Mouse (Mus musculus) myocyte (in vitro differentiated cells): ENCODE results near the gene Nacad.

Experiments used
- CEBPB ChIP-seq: IDR thresholded peaks from 2 replicates; pipeline ENCODE4 v1.6.1; 2011; ENCODE audit warnings: mild to moderate bottlenecking, moderate library complexity; ENCODE audit not compliant: poor library complexity, insufficient read depth, severe bottlenecking
- E2F4 ChIP-seq: IDR thresholded peaks from one replicate; pipeline ENCODE4 v1.6.1; 2011; ENCODE audit warnings: mild to moderate bottlenecking, control low read depth, moderate library complexity; ENCODE audit not compliant: insufficient read depth
- MAX ChIP-seq: IDR thresholded peaks from one replicate; pipeline ENCODE4 v1.6.1; 2011; ENCODE audit warnings: low read depth, mild to moderate bottlenecking, control low read depth
- MYOD1 ChIP-seq, 3 experiments: IDR thresholded peaks; one replicate each; pipeline ENCODE4 v1.6.1; 2011; ENCODE audit warnings: control low read depth in 2 of 3, low read depth in 2 of 3, mild to moderate bottlenecking in 2 of 3, moderate library complexity in 1 of 3; ENCODE audit not compliant: insufficient read length in 2 of 3, control insufficient read depth in 1 of 3
- MYOG ChIP-seq, 3 experiments: IDR thresholded peaks; one replicate each; pipeline ENCODE4 v1.6.1; 2011; ENCODE audit warnings: control low read depth in 2 of 3, low read depth in 2 of 3, mild to moderate bottlenecking in 2 of 3; ENCODE audit not compliant: insufficient read length in 2 of 3, control insufficient read depth in 1 of 3, insufficient read depth in 1 of 3
- POLR2A ChIP-seq: IDR thresholded peaks from one replicate; pipeline ENCODE4 v1.6.1; 2011; ENCODE audit warnings: low read depth, mild to moderate bottlenecking, control low read depth, moderate library complexity; ENCODE audit not compliant: insufficient read length
- POLR2AphosphoS2 ChIP-seq: IDR thresholded peaks from one replicate; pipeline ENCODE4 v1.6.1; 2011; ENCODE audit warnings: low read depth, control low read depth; ENCODE audit not compliant: insufficient read length
- SRF ChIP-seq: IDR thresholded peaks from one replicate; pipeline ENCODE4 v1.6.1; 2011; ENCODE audit warnings: low read depth; ENCODE audit not compliant: control insufficient read depth, insufficient read length
- TCF12 ChIP-seq: IDR thresholded peaks from one replicate; pipeline ENCODE4 v1.6.1; 2011; ENCODE audit warnings: mild to moderate bottlenecking, control low read depth; ENCODE audit not compliant: poor library complexity, insufficient read depth, severe bottlenecking
- TCF3 ChIP-seq: IDR thresholded peaks from one replicate; pipeline ENCODE4 v1.6.1; 2011; ENCODE audit warnings: low read depth, control low read depth; ENCODE audit not compliant: insufficient read length
- USF1 ChIP-seq: IDR thresholded peaks from one replicate; pipeline ENCODE4 v1.6.1; 2011; ENCODE audit warnings: low read depth, mild to moderate bottlenecking, control low read depth, moderate library complexity

GRCm38 (mm10) chr11:6549770-6550169 is 56.1 kb downstream of the Nacad start:
- TF ChIP-seq E2F4, result no peak
- TF ChIP-seq MYOG (IDR thresholded peaks at IDR 0.05; ENCODE audit: control insufficient read depth in 1 of 3, insufficient read depth in 1 of 3, insufficient read length in 2 of 3, low read depth in 2 of 3), result no peak
- no peak for TF ChIP-seq POLR2A
- TF ChIP-seq POLR2AphosphoS2, result no peak
- TF ChIP-seq USF1, result no peak
- TF ChIP-seq MYOD1 (IDR thresholded peaks at IDR 0.05; ENCODE audit: control insufficient read depth in 1 of 3, insufficient read length in 2 of 3, low read depth in 2 of 3), result no peak
- TF ChIP-seq CEBPB, result no peak
- TF ChIP-seq MAX, result no peak
- no peak for TF ChIP-seq TCF3
- no peak for TF ChIP-seq TCF12
- no peak for TF ChIP-seq SRF
